9 mouse cellular contexts compared by ENCODE assay signal in the genomic region with DNA sequence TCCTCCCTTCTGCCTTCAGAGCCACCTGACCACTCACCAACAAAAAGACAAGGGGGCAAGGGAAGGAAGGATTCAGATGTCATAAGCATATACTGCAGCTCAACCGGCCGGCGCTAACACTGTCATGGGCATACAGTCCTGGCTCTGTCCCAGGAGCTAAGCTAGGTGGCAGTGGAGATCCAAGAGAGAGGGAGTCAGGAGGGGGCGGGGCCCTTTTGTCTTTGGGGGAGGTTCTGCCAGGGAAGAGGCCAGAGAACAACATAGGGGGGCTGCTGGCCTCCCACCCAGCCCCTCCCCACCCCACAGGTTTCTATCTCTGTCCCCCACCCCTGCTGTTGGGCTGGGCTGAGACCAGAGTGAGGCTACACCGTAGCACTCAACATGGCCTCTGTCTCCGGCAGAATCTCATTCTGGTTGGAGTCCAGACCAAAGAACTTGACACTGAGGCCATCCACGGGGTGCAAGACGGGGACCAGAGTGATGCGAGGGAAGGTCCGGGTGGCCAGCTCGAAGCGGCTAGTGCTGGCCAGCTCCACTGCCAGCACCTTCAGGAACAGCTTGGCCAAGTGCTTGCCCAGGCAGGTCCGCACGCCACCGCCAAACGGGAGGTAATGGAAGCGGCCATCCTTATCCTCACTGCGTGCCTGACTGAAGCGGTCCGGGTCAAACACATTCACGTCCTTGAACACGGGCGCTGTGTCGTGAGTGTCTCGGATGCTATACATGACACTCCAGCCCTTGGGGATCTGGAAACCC. TPM values are rescaled to one million over a fixed set of nuclear protein-coding genes. Genes with fewer than 3 reads are reported as not detected.
DNase-seq lines count a peak whose midpoint lies in the region; ATAC-seq and TF ChIP-seq lines count a peak whose summit lies in the region.
"Had no signal": no experiment of that assay in that cellular context is flagged by ENCODE, and none has a peak within 500 bp of the region (broad histone marks: within the 10 kb centered on the region; RNA-seq: fewer than 3 reads in every experiment).

No protein-coding gene starts in this region.

- no peaks in the 10 kb centered on the region; the same call in 1 of the 2 replicates for H3K36me3 ChIP-seq in heart, embryonic 10.5 days
- H3K36me3 ChIP-seq in heart, embryonic 15.5 days, result no peaks in the 10 kb centered on the region
- no peaks in the 10 kb centered on the region for H3K36me3 ChIP-seq in liver, embryonic 14.5 days (replicated peaks; ENCODE audit: control insufficient read depth, insufficient read depth, low read depth)
- H3K36me3 ChIP-seq: G1E had no signal

- H3K9ac ChIP-seq in heart, embryonic 15.5 days, result no peak overlapping the region
- H3K9ac ChIP-seq in liver, embryonic 14.5 days (replicated peaks), result no peak overlapping the region

- no peak for DNase-seq in heart, embryonic 10.5 days (ENCODE audit: low spot score)
- DNase-seq in heart, adult 8-10 months (ENCODE audit: low spot score), result no peak
- peak; percentile 77 for DNase-seq in adrenal gland, postnatal 14 days
- no peak for DNase-seq in liver, embryonic 14.5 days (ENCODE audit: low read depth in 3 of 3, low spot score in 3 of 3)
- DNase-seq in layer of hippocampus, postnatal 25 days (ENCODE audit: extremely low spot score in 1 of 2, low spot score in 1 of 2), result no peak
- DNase-seq in layer of hippocampus, adult 9-10 months (ENCODE audit: low spot score), result no peak
- DNase-seq in spleen, adult 12 weeks (ENCODE audit: low spot score), result no peak

- no peak for TF ChIP-seq EP300 in liver, embryonic 14.5 days (IDR thresholded peaks at IDR 0.05; ENCODE audit: low read depth)

- peak overlapping the region; percentile 43 for H3K4me3 ChIP-seq in heart, embryonic 10.5 days
- H3K4me3 ChIP-seq in heart, embryonic 15.5 days, result peak overlapping the region; percentile 28
- no peak overlapping the region for H3K4me3 ChIP-seq in liver, embryonic 14.5 days (ENCODE audit: insufficient read depth in 1 of 2, low read depth in 2 of 2, low read length in 2 of 2)

- H3K4me2 ChIP-seq in heart, embryonic 15.5 days, result peak overlapping the region; percentile 57
- no peak overlapping the region for H3K4me2 ChIP-seq in liver, embryonic 14.5 days (ENCODE audit: low read depth)

- H3K27me3 ChIP-seq in heart, embryonic 10.5 days (ENCODE audit: insufficient read depth, poor library complexity, severe bottlenecking), result peaks cover 71% of the 10 kb centered on the region
- H3K27me3 ChIP-seq in heart, embryonic 15.5 days, result peaks cover 59% of the 10 kb centered on the region
- H3K27me3 ChIP-seq in liver, embryonic 14.5 days (ENCODE audit: control insufficient read depth, insufficient read depth, low read length), result no peaks in the 10 kb centered on the region

- no peak for ATAC-seq in heart, embryonic 15.5 days (replicated peaks; ENCODE audit: insufficient number of reproducible peaks, insufficient read depth, low FRiP score, low read depth)
- no peak for ATAC-seq in liver, embryonic 14.5 days (ENCODE audit: insufficient read depth)

- peak; percentile 45 for TF ChIP-seq CTCF in liver, embryonic 14.5 days (IDR thresholded peaks at IDR 0.05; ENCODE audit: low read depth)

- H3K27ac ChIP-seq in heart, embryonic 10.5 days, result peak overlapping the region; percentile 4; the same call in 1 of the 2 replicates
- H3K27ac ChIP-seq in heart, embryonic 15.5 days, result no peak overlapping the region
- H3K27ac ChIP-seq in liver, embryonic 14.5 days, result no peak overlapping the region

- H3K9me3 ChIP-seq in heart, embryonic 10.5 days, result no peaks in the 10 kb centered on the region
- no peaks in the 10 kb centered on the region for H3K9me3 ChIP-seq in heart, embryonic 15.5 days (replicated peaks)
- H3K9me3 ChIP-seq in liver, embryonic 14.5 days (ENCODE audit: control insufficient read depth, low read length), result no peaks in the 10 kb centered on the region
- H3K9me3 ChIP-seq: G1E had no signal

- peaks cover 45% of the 10 kb centered on the region for H3K4me1 ChIP-seq in heart, embryonic 10.5 days
- peaks cover 19% of the 10 kb centered on the region for H3K4me1 ChIP-seq in heart, embryonic 15.5 days (replicated peaks)
- no peaks in the 10 kb centered on the region for H3K4me1 ChIP-seq in liver, embryonic 14.5 days (replicated peaks; ENCODE audit: control insufficient read depth in 2 of 2, insufficient read depth in 2 of 2, low read length in 1 of 2)

- 24% methylated on average over 25 of the region's 25 CpGs for WGBS in heart, embryonic 10.5 days
- WGBS in heart, embryonic 15.5 days, result 32% methylated on average over 25 of the region's 25 CpGs
- WGBS in liver, embryonic 14.5 days (ENCODE audit: insufficient replicate concordance), result 57% methylated on average over 24 of the region's 25 CpGs

RNA-seq across cellular contexts. Expression of gene Cyp26b1, which starts 19.6 kb away (rescaled TPM):
- polyA plus RNA-seq in heart, embryonic 10.5 days (2016; fragmentation: Nextera tagmentation; extraction: Ambion mirVana), result 2.3 and 2.7 TPM in 2 replicates
- total RNA-seq in heart, adult 8-10 months (2022), result 10 to 100 TPM in 3 of 4 experiments, 1 to 10 TPM in 1; 3.0 to 20.4 (median 14.1) TPM
- total RNA-seq in adrenal gland, postnatal 14 days (2021), result 3.3 and 4.2 TPM in 2 replicates
- polyA plus RNA-seq in heart, embryonic 15.5 days (2015; fragmentation: Nextera tagmentation; extraction: Ambion mirVana), result 1.1 and 1.9 TPM in 2 replicates
- polyA plus RNA-seq in liver, embryonic 14.5 days (2012; rRNA removed), result 0.05 and 0.07 TPM in 2 replicates
- 0.04 TPM in 1 of 2 replicates, not detected in the other for polyA plus RNA-seq in liver, embryonic 14.5 days (2014; fragmentation: Nextera tagmentation; extraction: Ambion mirVana)
- 10 to 100 TPM; 11.1 to 11.5 TPM for total RNA-seq in layer of hippocampus, postnatal 25 days (2021)

Comparison
In these comparisons a context has a peak if more than half of its experiments do, and no peak if none do; other contexts are left out.
1. H3K4me3 ChIP-seq: peak in heart, embryonic 10.5 days (single experiment) and heart, embryonic 15.5 days (single experiment); none in liver, embryonic 14.5 days (0 of 2).